Mouse (Mus musculus): Measurements from ENCODE around the gene Ccdc149.

Ccdc149 gene

GRCm38 (mm10) chr5:52438946-52439345 lies 32.4 kb downstream of the Ccdc149 start:
- DNase-seq = no peak

DNA sequence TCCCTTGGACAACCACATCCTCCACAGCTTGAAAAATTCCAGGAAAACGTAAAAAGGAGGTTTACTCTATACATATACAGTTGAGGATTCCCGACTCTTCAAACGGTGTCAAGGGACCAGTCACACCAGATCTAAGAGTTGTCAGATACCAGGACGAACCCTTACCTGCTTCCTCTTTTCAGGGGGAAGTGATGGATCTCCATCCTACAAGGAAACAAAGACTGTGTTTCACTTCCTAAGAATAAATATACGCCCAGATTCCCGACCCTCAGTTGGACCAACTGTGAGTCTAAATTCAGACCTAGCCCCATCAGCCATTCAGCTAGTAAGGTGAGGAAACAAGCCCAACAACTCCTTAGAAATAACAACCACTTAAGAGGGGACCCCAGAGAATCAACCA lies 35.8 kb downstream of the Ccdc149 start:
- no peak for DNase-seq

DNA sequence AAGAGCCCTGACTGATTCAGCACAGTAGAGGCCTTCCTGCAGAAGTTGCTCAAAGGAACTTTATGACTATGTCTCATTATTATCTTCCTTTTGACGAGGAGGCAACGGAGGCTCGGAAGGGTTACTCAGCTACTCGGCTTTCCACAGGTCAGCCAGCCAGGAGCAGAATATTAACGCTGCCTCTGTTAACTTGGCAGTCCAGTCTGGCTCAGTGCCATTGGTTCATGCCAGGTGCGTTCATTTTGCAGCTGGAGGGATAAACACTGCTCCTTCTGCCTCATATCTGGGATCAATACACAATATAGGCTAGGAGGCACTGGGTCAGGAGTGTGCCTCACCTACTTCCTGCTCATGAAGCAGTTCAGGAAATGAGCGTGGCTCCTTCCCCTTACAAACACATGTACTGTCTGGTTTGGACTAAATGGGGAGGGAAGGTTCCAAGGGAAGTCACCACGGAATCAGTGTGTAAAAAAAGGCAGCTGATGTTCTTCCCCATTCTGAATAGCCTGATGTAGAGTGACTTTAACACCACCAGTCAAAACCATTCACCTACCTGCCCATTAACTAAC lies 40.0 kb downstream of the Ccdc149 start:
- no peak for DNase-seq

- DNase-seq = no peak
Observed at GRCm38 (mm10) chr5:52429731-52430480, 41.4 kb downstream of the Ccdc149 start.

GRCm38 (mm10) chr5:52428613-52429012 lies 42.7 kb downstream of the Ccdc149 start:
- DNase-seq = no peak

DNA sequence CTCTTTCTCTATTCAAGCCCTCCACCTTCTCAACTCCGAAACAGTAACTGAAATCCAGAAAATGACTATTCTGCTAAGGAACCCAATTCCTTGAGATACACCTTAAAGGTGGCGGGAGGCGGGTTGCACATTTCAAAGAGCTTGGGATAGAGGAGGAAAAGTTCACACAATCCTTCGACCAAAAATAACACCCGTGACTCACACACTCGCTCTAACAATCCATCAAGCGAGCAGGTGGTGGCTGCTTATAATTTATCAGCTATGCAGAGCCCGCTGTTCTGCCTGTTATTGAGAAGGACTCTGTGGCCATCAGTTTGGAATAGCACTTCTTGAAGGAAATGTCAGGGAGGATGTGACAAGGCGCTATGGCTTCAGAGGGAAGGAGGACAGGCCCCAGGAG lies 45.5 kb downstream of the Ccdc149 start:
- no peak for DNase-seq

DNA sequence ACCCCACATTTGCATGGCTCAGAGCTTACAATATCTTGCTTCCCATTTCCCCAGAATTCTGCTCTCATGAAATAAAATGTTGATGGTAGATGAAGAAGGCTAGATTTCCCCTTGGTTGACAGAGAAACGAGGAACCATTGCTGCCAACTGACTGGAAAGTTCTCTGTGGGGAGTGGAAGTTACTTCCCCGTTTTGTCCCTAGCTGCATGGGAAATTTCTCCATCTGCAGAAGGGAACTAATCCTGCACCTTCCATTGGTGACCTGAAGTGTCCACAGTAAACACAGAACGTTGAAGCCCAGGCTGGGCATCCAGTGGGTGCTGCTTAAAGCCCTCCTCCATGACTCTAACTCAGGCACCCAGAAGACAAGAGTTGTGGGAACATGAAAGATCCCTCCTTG lies 47.4 kb downstream of the Ccdc149 start:
- no peak for DNase-seq

DNA sequence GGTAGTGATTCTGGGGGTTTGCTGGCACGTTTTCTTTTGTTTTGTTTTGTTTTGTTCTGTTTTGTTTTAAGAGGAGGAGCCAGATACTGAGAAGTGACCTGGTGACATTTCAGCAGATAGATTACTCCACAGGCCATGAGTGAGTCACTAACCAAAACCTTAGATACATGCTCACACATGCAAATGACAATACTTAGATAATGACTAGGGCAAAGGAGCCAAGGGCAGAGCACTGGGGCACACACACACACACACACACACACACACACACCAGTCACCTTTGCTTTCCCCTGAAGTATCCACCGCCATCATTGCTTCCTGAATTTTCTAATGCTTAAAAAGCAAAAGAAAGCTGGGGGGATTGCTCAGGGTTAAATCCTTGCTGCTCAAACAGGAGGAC lies 54.8 kb downstream of the Ccdc149 start:
- DNase-seq = no peak

DNA sequence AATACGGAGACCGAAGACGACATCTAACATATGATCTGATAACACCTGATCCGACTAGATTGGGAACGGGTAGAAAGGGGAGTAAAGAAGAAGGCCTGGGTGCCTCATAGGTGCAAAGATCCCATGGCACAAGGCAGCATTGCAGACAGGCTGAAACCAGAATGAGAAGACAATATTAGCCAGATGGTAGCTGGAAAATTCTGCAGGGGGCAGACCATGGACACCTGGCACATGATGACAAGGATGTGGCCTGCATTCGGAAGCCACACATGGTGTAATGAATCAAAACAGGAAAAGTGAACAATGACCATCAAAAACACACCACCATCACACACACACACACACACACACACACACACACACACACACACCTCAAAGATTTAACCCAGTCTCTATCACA lies 55.4 kb downstream of the Ccdc149 start:
- DNase-seq = peak; percentile 77

DNA sequence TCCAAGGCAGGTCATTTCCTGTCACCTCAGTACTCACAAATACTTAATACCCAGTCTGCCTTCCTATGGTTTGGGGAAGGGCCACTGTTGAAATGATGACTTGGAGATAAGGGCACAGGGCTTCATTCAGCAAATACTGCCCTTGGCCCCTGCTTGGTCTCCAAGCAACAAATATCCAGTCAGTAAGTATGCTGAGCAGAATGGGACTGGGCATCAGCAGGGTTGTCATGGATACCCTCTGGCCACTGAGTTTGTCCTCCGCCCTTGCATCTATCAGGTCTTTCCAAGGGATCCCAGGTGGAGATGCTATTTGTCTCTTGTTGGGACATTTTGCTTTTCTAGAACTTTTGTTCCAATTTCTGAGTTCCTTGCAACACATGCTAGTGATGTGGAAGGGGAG lies 56.1 kb downstream of the Ccdc149 start:
- DNase-seq = no peak

DNA sequence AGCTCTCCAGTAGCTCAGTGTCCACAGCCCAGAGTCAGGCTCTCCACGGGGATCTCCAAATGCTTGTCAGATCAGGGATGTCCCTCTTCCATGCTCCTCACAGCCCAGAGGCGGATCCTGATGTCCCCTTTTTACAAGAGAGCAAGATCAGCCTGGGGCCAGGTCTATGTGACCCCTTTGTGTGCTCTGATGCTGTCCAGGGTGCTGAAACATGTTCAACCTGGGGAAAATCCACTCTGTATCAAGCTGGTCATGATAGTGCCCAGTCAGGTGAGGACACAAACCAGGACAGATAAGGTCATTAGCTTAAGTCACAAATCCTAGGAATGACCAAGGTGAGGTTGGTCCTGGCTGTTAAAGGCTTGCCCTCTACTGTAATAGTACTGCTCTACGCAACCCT lies 59.8 kb downstream of the Ccdc149 start:
- no peak for DNase-seq

DNA sequence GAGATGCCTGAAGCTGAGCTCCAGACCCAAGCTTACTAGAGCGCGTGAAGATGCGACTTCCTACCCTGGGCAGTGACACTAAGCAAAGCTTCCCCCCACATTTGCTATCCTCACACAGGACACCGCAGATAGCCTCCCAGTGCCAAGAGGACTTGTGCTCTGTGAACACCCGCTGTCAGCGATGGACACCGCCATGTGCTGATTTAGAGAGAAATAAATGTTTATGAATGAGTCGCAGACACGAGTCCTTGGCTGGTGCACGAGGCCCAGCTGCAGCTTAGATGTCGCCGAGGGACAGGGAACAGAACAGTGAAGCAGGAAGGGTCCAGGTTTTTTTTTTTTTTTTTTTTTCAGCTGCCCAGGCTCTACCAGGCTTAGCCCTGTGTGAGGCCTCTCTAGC lies 61.1 kb downstream of the Ccdc149 start:
- peak; percentile 32 for DNase-seq

- peak; percentile 42 for DNase-seq
Observed at GRCm38 (mm10) chr5:52408668-52409315, 62.5 kb downstream of the Ccdc149 start.

- DNase-seq = no peak
Observed at GRCm38 (mm10) chr5:52404373-52404772, 66.9 kb downstream of the Ccdc149 start.

GRCm38 (mm10) chr5:52393756-52394155 lies 77.6 kb downstream of the Ccdc149 start:
- no peak for DNase-seq

GRCm38 (mm10) chr5:52391471-52391870 lies 79.8 kb downstream of the Ccdc149 start:
- no peak for DNase-seq

DNA sequence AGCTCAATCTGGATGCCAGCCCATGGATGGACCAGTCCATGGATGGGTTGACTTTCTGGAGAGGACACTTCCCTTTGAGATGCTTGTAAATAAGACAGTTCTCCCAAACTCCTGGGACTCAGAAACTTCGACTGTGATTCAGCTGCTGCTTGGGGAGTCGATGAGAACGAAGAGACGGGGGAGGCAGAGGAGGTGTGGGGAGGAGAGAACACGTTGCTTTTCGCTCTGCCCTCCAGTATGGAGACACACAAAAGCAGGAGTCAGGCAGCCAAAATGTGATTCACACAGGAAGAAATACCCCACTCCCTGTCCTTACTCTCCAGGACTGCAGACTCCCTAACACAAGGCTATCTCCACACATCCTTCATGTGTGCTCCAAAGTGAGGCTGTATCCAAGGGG lies 80.9 kb downstream of the Ccdc149 start:
- DNase-seq = no peak

DNA sequence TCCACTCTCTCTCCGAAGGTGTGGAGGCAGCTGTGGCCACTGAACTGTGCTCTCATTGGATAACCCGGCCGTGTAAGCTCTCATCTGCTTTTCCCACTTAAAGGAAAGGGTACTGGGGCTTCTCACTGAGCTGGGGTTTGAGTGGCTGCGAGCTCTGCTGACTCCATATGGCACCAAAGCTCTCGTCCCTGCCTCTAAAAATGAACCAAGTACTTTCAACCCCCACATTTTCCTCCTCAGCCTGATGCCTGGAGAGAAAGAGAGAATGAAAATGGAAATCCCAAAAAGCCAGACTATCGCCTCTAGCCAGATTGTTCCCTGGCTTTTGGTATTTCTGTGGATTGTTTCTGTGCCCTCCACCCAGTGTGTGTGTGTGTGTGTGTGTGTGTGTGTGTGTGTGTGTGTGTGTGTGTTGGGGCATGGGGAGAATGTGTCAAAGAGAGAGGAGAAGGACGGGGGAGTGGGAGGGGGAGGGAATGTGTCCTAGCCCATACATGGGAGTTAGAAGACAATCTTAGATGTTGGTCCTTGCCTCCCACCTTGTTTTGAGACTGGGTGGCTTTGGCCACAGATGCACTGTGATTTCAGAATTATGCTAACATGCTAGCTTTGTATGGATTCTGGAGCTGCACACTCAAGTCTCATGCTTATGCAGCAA lies 83.1 kb downstream of the Ccdc149 start:
- DNase-seq = no peak

DNA sequence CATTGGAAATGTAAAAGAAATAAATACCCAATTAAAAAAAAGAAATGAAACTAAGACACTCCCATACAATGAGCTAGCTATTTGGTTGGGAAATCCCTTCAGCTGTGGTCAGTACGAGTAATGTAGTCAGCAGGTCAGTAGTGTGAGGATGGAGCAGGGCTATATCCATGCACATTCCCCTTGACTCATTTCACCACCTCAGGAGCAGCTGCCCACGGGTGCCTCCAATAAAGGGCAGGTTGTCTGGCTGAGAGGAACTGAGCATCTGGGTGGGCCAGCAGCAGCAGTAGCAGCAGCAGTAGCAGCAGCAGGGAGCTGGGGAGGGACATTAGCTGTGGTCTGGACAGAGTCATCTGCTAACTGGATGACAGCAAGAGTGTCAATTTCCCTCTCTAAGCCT lies 85.3 kb downstream of the Ccdc149 start:
- no peak for DNase-seq

DNA sequence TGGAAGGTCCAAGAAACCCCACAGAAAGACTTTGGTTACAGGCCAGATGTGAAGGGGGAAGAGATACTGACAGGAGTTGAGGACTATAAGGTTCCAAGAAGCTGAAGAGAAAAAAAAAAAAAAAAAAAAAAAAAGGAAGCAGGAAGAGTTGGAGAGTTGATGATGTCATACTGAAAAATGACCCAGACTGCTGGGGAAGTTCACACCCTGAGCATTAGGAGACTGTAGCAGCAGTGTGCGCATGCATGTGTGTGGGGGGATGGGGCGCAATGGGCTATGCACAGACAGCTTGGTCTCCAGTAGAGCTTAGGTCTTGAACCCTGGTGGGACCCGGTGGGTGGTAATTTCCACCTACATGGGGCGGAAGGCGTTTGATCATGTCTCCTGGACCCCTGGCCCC lies 87.6 kb downstream of the Ccdc149 start:
- no peak for DNase-seq

DNA sequence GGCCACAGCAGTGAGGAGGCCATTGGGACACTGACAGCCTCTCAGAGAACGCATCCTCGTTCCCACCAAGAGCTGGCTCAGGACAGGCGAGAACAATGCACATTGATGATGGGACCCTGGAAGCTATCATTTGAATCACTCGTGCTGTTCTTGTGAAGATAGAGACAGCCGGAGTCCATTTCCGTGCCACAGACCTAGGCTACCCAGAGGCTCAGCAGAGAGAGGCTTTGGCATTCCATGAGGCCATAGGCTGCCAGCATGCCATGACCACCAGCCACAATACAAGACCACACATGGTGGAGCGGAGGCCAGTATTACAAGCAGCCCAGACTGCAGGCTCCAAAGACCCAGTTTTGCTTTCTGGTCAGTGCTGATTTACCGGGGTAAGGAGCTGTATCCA lies 88.5 kb downstream of the Ccdc149 start:
- DNase-seq = no peak

DNA sequence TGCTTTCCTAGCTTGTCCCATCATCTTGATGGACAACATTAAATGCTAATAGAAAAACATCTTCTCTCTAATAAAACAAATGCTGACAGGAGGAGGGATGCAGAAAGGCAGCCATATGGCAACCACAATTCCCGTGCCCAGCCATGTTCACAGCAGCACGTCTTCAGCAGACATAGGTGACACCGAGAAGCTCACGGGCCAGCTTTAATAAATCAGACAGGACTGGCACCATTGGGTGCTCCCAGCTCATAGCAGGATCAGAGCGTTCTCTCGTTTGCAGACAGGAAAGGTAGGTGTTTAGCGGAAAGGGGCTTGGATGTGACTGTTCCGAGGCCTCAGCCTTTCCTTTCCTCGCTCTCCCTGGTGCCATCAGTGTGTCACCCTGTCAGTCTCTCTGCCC lies 95.5 kb downstream of the Ccdc149 start:
- no peak for DNase-seq

GRCm38 (mm10) chr5:52370901-52371300 lies 100.4 kb downstream of the Ccdc149 start:
- DNase-seq = no peak

Measured in cerebellum, adult 9-11 months (tissue).